Mouse (Mus musculus) embryonic fibroblast, embryonic 13.5 days (primary cell): ENCODE measurements at regions not wholly inside any gene's neighbourhood (a gene's known extent, or its start where the extent isn't known, plus 50 kb on each side); places are given as distances from the start of the nearest gene placed in this dataset.
"Not testable (repeated sequence)": the region's sequence is repeated elsewhere in the genome, so short reads cannot be mapped to it uniquely, and the experiment has no call there.

Experiments
- H3K27ac ChIP-seq: 2 replicates; pipeline ENCODE4 v1.5.1; 2012; ENCODE audit warnings: low read length, control low read depth, inconsistent platforms; ENCODE audit not compliant: insufficient read depth
- H3K4me1 ChIP-seq: 2 replicates; pipeline ENCODE4 v1.6.1; 2011; ENCODE audit warnings: low read length; ENCODE audit not compliant: control insufficient read depth, insufficient read depth
- H3K4me3 ChIP-seq: 2 replicates; pipeline ENCODE4 v1.5.1; 2011; ENCODE audit warnings: mild to moderate bottlenecking, control low read depth, low read length; ENCODE audit not compliant: insufficient read depth
- CTCF ChIP-seq: IDR thresholded peaks from 2 replicates; pipeline ENCODE4 v1.5.1; 2011; ENCODE audit warnings: mild to moderate bottlenecking, control low read depth, low read length, moderate library complexity, borderline replicate concordance; ENCODE audit not compliant: insufficient read depth
- POLR2A ChIP-seq: IDR thresholded peaks from 2 replicates; pipeline ENCODE4 v1.6.1; 2011; ENCODE audit warnings: low read depth, mild to moderate bottlenecking, control low read depth, low read length, moderate library complexity

GRCm38 (mm10) chr12:15111049-15111448, 705.7 kb downstream of the Trib2 start:
- H3K4me3 ChIP-seq = no peak overlapping the region
- H3K4me1 ChIP-seq = no peaks in the 10 kb centered on the region
- no peak for TF ChIP-seq POLR2A
- TF ChIP-seq CTCF = no peak
- H3K27ac ChIP-seq = no peak overlapping the region

GRCm38 (mm10) chr12:15104876-15105275, 711.8 kb downstream of the Trib2 start:
- Histone ChIP-seq H3K4me3 (no peak overlapping the region), H3K27ac (no peak overlapping the region), H3K4me1 (no peaks in the 10 kb centered on the region)
- TF ChIP-seq POLR2A = no peak
- no peak for TF ChIP-seq CTCF

- H3K4me1 ChIP-seq = no peaks in the 10 kb centered on the region
- H3K27ac ChIP-seq = no peak overlapping the region
- no peak overlapping the region for H3K4me3 ChIP-seq
- no peak for TF ChIP-seq POLR2A
- no peak for TF ChIP-seq CTCF
These were observed 738.1 kb downstream of the Trib2 start for GRCm38 (mm10) chr12:15078615-15079014.

GRCm38 (mm10) chr12:15064351-15064750, 752.4 kb downstream of the Trib2 start:
- Histone ChIP-seq H3K4me1 (no peaks in the 10 kb centered on the region), H3K27ac (no peak overlapping the region), H3K4me3 (no peak overlapping the region)
- TF ChIP-seq CTCF = no peak
- no peak for TF ChIP-seq POLR2A

GRCm38 (mm10) chr12:15051387-15051786, 765.3 kb downstream of the Trib2 start:
- no peaks in the 10 kb centered on the region for H3K4me1 ChIP-seq
- TF ChIP-seq POLR2A (no peak), CTCF (no peak)
- no peak overlapping the region for H3K27ac ChIP-seq
- H3K4me3 ChIP-seq = no peak overlapping the region

GRCm38 (mm10) chr12:15043264-15043663, 773.5 kb downstream of the Trib2 start:
- Histone ChIP-seq H3K27ac (no peak overlapping the region), H3K4me1 (no peaks in the 10 kb centered on the region), H3K4me3 (no peak overlapping the region)
- TF ChIP-seq POLR2A (no peak), CTCF (no peak)

GRCm38 (mm10) chr12:15011091-15011490, 805.6 kb downstream of the Trib2 start:
- TF ChIP-seq CTCF (no peak), POLR2A (no peak)
- H3K27ac ChIP-seq = no peak overlapping the region

GRCm38 (mm10) chr12:15002401-15002800, 814.3 kb downstream of the Trib2 start:
- H3K27ac ChIP-seq, H3K4me1 ChIP-seq, H3K4me3 ChIP-seq: not testable (repeated sequence)

More at GRCm38 (mm10) chr12:15011091-15011490, 805.6 kb downstream of the Trib2 start:
- H3K4me3 ChIP-seq = no peak overlapping the region
- H3K4me1 ChIP-seq = no peaks in the 10 kb centered on the region
